ENCODE assay signal across 8 mouse cellular contexts in genomic region chr11:117912684-117913352, GRCm38 (mm10). TPM values are rescaled to one million over a fixed set of nuclear protein-coding genes. Genes with fewer than 3 reads are reported as not detected.
A peak's percentile ranks its signal among the peaks of the same experiment; 100 is the strongest.
DNase-seq lines count a peak whose midpoint lies in the region; ATAC-seq and TF ChIP-seq lines count a peak whose summit lies in the region.

No protein-coding gene starts in this region.

- H3K9me3 ChIP-seq in ES-E14 (ENCODE audit: control insufficient read depth, insufficient read depth, low read depth, low read length) = no peaks in the 10 kb centered on the region
- H3K9me3 ChIP-seq in forebrain, embryonic 12.5 days = peaks cover 4% of the 10 kb centered on the region; the same call in 1 of the 2 replicates
- H3K9me3 ChIP-seq in liver, postnatal 0 days (ENCODE audit: low read length) = peaks cover 5% of the 10 kb centered on the region; the same call in 1 of the 2 replicates

- no peak overlapping the region for H3K4me2 ChIP-seq in forebrain, embryonic 12.5 days
- H3K4me2 ChIP-seq in liver, postnatal 0 days (ENCODE audit: low read depth, low read length) = peak overlapping the region; percentile 51

- peak; percentile 84 for DNase-seq in ES-E14 (ENCODE audit: low read depth, low spot score)
- peak; percentile 65 for DNase-seq in c-Kit-negative CD71-positive TER-119-positive erythroid progenitor cells, embryonic 14.5 days (ENCODE audit: low read depth, low spot score)
- peak; percentile 87 to 92 for DNase-seq in heart, postnatal 10 days
- peak; percentile 67 for DNase-seq in large intestine, adult 2 months (ENCODE audit: low read depth, low spot score)
- DNase-seq in liver, postnatal 0 days = peak; percentile 88
- DNase-seq in ovary, postnatal 36 days (ENCODE audit: low spot score) = peak; percentile 82
- peak; percentile 68 to 87 for DNase-seq in thymus, postnatal 10 days (ENCODE audit: low spot score in 2 of 2)

- TF ChIP-seq CTCF in liver, postnatal 0 days (IDR thresholded peaks at IDR 0.05; ENCODE audit: low read depth) = peak; percentile 100

- H3K27ac ChIP-seq in ES-E14 (ENCODE audit: insufficient read depth, low read depth, low read length, poor library complexity, severe bottlenecking) = no peak overlapping the region; the same call in 1 of the 2 replicates
- no peak overlapping the region for H3K27ac ChIP-seq in forebrain, embryonic 12.5 days
- H3K27ac ChIP-seq in liver, postnatal 0 days (ENCODE audit: low read depth) = peak overlapping the region; percentile 22; the same call in 1 of the 2 replicates

- H3K4me3 ChIP-seq in ES-E14 (ENCODE audit: insufficient read depth in 1 of 2, low read depth in 1 of 2, low read length in 2 of 2, poor library complexity in 1 of 2, severe bottlenecking in 1 of 2) = no peak overlapping the region
- H3K4me3 ChIP-seq in forebrain, embryonic 12.5 days (replicated peaks) = no peak overlapping the region
- H3K4me3 ChIP-seq in liver, postnatal 0 days (ENCODE audit: low read depth, low read length) = no peak overlapping the region

- H3K36me3 ChIP-seq in ES-E14 (ENCODE audit: control insufficient read depth, insufficient read depth, low read length, poor library complexity, severe bottlenecking) = no peaks in the 10 kb centered on the region
- H3K36me3 ChIP-seq in forebrain, embryonic 12.5 days (replicated peaks) = no peaks in the 10 kb centered on the region
- H3K36me3 ChIP-seq in liver, postnatal 0 days (replicated peaks; ENCODE audit: insufficient read depth, low read length) = no peaks in the 10 kb centered on the region

- no peak for TF ChIP-seq EP300 in liver, postnatal 0 days (IDR thresholded peaks at IDR 0.05; ENCODE audit: low read depth)

- ATAC-seq in forebrain, embryonic 12.5 days (ENCODE audit: low FRiP score) = peak; percentile 27; the same call in 1 of the 2 replicates
- peak; percentile 73 for ATAC-seq in liver, postnatal 0 days

- no peaks in the 10 kb centered on the region; the same call in 1 of the 2 replicates for H3K27me3 ChIP-seq in forebrain, embryonic 12.5 days
- 0 out of 2 replicates have a peak, but pooled peaks cover 3% of the 10 kb centered on the region for H3K27me3 ChIP-seq in liver, postnatal 0 days (ENCODE audit: insufficient read depth, low read length)

- in situ Hi-C loops in ES-E14 (cut with MboI; ENCODE audit: low sequenced_read_pairs in 2 of 2, unreplicated experiment in 2 of 2) = no loop called here

- H3K9ac ChIP-seq in ES-E14 (ENCODE audit: insufficient read depth, low read depth, low read length, poor library complexity, severe bottlenecking) = peak overlapping the region; percentile 32; the same call in 1 of the 2 replicates
- no peak overlapping the region for H3K9ac ChIP-seq in forebrain, embryonic 12.5 days
- H3K9ac ChIP-seq in liver, postnatal 0 days (replicated peaks) = no peak overlapping the region

- 33% methylated on average over 13 of the region's 13 CpGs for WGBS in forebrain, embryonic 12.5 days
- WGBS in large intestine, adult 2 months = 26% methylated on average over 13 of the region's 13 CpGs
- WGBS in liver, postnatal 0 days (ENCODE audit: insufficient replicate concordance) = 30% methylated on average over 13 of the region's 13 CpGs

- intact Hi-C loops in heart, postnatal 10 days (cut with DNase I) = loop anchor here (1.0 to 2.0 kb wide), 4 partner anchors 22 to 109 kb away; no protein-coding TSS in a partner anchor

- H3K4me1 ChIP-seq in ES-E14 (ENCODE audit: control insufficient read depth in 2 of 2, insufficient read depth in 2 of 2, low read length in 2 of 2, poor library complexity in 1 of 2) = peaks cover 0 to 4% of the 10 kb centered on the region in 2 experiments; a peak in 2 of 4 replicates
- H3K4me1 ChIP-seq in forebrain, embryonic 12.5 days = 0 out of 2 replicates have a peak, but pooled peaks cover 6% of the 10 kb centered on the region
- peaks cover 20% of the 10 kb centered on the region for H3K4me1 ChIP-seq in liver, postnatal 0 days (ENCODE audit: insufficient read depth)

TF ChIP-seq in ES-E14, 5 proteins besides CTCF, POLR2A, EP300 and RAD21:
- TF ChIP-seq HCFC1 (IDR thresholded peaks at IDR 0.05; ENCODE audit: borderline replicate concordance, insufficient read depth, low read length) (no peak), ZC3H11A (IDR thresholded peaks at IDR 0.05; ENCODE audit: borderline replicate concordance, low read depth, low read length) (peak; percentile 63)

RNA-seq across cellular contexts. Expression of gene Tha1, which starts 39.5 kb away (rescaled TPM):
- 1.2 and 3.1 TPM in 2 replicates for total RNA-seq in ES-E14 (2012; rRNA removed)
- 2.9 and 3.9 TPM in 2 replicates for polyA plus RNA-seq in forebrain, embryonic 12.5 days (2016; fragmentation: Nextera tagmentation; extraction: Ambion mirVana)
- 1 to 10 TPM; 5.1 to 5.7 TPM for total RNA-seq in heart, postnatal 10 days (2021)
- polyA plus RNA-seq in large intestine, adult 2 months (2012; rRNA removed) = 24.4 and 25.7 TPM in 2 replicates
- 6.6 and 7.1 TPM in 2 replicates for polyA plus RNA-seq in liver, postnatal 0 days (2015; fragmentation: Nextera tagmentation; extraction: Ambion mirVana)

RNA-seq across cellular contexts. Expression of gene Tmem235, which starts 52.3 kb away (rescaled TPM):
- total RNA-seq in ES-E14 (2012; rRNA removed) = 0.36 and 0.58 TPM in 2 replicates
- polyA plus RNA-seq in forebrain, embryonic 12.5 days (2016; fragmentation: Nextera tagmentation; extraction: Ambion mirVana) = not detected in 2 replicates
- not detected for total RNA-seq in heart, postnatal 10 days (2021)
- 0.09 and 0.26 TPM in 2 replicates for polyA plus RNA-seq in large intestine, adult 2 months (2012; rRNA removed)
- polyA plus RNA-seq in liver, postnatal 0 days (2015; fragmentation: Nextera tagmentation; extraction: Ambion mirVana) = not detected in 2 replicates

RNA-seq across cellular contexts. Expression of gene Socs3, which starts 57.0 kb away (rescaled TPM):
- 69.8 and 78.6 TPM in 2 replicates for total RNA-seq in ES-E14 (2012; rRNA removed)
- 13.5 and 14.7 TPM in 2 replicates for polyA plus RNA-seq in forebrain, embryonic 12.5 days (2016; fragmentation: Nextera tagmentation; extraction: Ambion mirVana)
- total RNA-seq in heart, postnatal 10 days (2021) = 1 to 10 TPM; 3.7 to 5.8 TPM
- polyA plus RNA-seq in large intestine, adult 2 months (2012; rRNA removed) = 45.0 and 64.6 TPM in 2 replicates
- 3.5 and 5.8 TPM in 2 replicates for polyA plus RNA-seq in liver, postnatal 0 days (2015; fragmentation: Nextera tagmentation; extraction: Ambion mirVana)
